Mouse (Mus musculus) heart, postnatal 4 days (tissue): ENCODE results near the gene Acsl1. TPM values are rescaled to one million over a fixed set of nuclear protein-coding genes. Genes with fewer than 3 reads are reported as not detected.
A peak's percentile ranks its signal among the peaks of the same experiment; 100 is the strongest.

Source experiments
- DNase-seq: peaks from one replicate; pipeline ENCODE4 v3.0.0; 2021
- total RNA-seq, 2 experiments: library from RNA; stranded (reverse); gene quantifications; 2 replicates each; pipeline ENCODE4 v1.2.3; 2021

Acsl1 gene
- total RNA-seq, 2 experiments from 2014 or later, result 639 to 652 TPM

DNA sequence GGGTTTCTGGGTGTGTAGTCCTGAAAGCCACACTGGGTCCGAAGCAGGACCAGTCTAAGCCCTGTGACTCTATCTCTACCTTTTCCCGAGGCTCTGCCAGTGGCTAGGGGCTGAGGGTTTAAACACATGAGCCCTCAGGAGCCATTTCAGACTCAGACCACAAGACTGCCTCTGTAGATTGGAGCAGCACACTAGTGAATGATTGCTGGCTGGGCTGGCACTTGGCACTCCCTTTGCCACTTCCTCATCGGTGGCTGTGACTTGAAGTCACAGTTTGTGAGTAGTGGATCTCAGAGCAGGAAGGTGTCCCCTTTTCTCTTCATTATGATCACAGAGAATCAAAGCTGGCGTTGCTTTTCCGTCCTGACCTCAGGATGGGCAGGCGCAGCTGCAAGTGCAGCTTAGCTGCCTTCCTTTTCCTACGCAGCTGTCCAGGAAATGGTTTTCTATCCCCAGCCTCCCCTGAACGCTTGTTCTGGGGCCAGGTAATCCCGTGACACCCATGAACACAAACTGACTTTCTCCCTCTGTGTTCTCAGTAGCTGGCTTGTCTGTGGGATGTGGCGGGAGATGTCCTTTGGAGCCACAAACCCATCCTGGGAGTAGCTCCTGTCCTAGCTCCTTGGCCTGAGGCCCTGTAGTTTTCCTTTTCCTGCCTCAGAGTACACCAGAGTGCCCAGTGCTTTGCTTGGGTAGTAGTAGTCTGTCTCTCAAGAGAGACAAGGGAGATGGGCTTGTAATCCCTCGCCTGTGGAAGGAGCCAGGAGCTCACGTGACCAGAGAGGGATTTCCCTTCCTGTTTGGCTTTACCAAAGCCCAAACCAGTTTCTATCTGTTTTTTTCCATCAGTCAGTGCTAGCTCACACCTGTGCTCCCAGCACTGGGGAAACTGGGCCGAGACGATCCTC lies 37.9 kb downstream of the Acsl1 start:
- no peak for DNase-seq

- DNase-seq, result no peak
These were observed 38.6 kb downstream of the Acsl1 start for GRCm38 (mm10) chr8:46509474-46509873.

GRCm38 (mm10) chr8:46511336-46511735 lies 40.5 kb downstream of the Acsl1 start:
- DNase-seq, result no peak

DNA sequence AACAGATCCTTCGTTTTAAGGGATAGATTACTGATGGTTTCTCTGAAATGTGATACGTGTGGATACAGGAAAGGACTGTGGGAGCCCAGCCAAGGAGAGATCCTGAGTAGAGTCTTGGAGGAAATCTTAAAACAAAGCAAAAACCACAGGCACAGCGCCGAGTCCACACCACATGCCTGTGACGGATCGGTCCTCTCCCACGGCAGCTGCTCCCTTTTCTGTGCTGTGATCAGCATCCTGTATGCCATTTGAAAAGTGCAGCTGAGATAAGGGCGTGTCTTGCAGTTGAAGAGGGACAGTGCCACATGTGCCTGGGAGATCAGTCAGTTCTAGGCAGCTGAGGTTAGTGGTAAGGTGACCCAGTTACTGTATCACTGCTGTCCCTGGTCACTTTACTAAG lies 41.7 kb downstream of the Acsl1 start:
- DNase-seq, result peak; percentile 44

GRCm38 (mm10) chr8:46514027-46514426 lies 43.2 kb downstream of the Acsl1 start:
- no peak for DNase-seq

- no peak for DNase-seq
These were observed 49.8 kb downstream of the Acsl1 start for GRCm38 (mm10) chr8:46520667-46521066.

DNA sequence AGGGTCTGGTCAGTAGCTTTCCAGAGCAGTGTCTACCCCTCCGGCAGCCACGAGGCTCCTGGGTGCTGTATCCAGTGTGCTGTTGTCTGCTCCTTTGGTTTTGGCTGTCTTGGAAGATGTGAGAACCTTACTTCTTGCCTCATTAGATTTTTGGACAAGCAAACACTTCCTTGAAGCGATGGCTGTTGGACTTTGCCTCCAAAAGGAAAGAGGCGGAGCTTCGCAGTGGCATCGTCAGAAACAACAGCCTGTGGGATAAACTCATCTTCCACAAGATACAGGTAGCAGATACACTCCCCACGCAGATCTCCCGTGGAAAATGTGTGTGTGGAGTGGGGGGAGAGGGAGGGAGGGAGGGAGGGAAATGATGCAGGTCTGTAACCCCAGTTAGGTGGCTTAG lies 55.3 kb downstream of the Acsl1 start:
- no peak for DNase-seq

DNA sequence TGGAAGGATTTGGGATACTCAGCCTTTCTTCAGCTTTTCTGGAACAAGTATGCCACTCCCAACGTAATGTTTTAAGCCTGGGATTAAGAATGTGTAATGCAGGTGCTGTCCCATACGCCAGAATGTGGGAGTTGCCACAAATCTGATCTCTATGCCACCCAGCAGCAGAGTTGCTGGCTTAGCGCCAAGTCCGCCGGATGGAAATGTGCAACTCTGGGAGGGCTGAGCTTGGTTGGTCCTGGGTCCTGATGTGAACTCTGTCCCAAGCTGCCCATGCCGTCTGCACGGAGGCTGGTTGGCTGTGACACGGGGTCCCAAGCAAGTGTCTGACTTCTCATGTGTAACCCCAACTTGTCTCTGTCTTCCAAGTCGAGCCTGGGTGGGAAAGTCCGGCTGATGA lies 56.0 kb downstream of the Acsl1 start:
- peak; percentile 32 for DNase-seq

DNA sequence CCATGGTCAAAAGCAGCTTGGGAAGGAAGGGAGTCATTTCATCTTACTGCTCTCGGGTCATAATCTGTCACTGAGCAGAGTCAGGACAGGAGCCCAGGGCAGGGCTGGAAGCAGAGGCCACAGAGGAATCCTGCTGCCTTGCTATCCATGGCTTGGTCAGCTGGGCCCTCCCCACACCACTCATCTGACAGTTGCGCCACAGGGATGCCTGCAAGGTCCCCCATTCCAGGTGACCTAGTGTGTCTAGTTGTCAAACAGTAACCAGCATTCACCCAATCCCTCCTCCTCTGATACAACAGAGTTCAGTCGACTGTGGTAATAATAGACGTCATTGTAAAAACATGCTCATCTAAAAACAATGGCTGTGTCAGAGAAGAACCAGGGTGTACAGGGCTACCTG lies 58.7 kb downstream of the Acsl1 start:
- no peak for DNase-seq

- no peak for DNase-seq
These were observed 59.7 kb downstream of the Acsl1 start for GRCm38 (mm10) chr8:46530541-46530940.

- no peak for DNase-seq
These were observed 63.1 kb downstream of the Acsl1 start for GRCm38 (mm10) chr8:46533926-46534325.

DNA sequence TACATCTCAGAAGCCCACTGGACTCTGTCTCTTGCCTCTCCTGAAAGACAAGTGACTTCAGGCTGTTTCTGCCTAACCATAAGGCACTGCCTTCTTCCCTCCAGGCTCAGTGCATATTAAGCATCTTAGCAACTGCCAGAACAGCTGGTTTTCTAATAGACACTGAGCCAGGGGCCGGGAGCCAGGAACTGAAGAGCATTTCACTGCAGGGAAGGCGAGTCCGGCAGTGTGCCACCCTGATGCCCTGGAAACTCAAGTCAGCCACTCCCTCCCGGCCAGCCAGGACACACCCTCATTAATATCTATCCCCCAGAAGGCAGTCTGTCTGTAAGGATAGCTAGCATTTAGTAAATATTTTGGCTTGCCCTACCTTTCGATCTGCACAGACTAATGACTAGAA lies 68.9 kb downstream of the Acsl1 start:
- peak; percentile 79 for DNase-seq

DNA sequence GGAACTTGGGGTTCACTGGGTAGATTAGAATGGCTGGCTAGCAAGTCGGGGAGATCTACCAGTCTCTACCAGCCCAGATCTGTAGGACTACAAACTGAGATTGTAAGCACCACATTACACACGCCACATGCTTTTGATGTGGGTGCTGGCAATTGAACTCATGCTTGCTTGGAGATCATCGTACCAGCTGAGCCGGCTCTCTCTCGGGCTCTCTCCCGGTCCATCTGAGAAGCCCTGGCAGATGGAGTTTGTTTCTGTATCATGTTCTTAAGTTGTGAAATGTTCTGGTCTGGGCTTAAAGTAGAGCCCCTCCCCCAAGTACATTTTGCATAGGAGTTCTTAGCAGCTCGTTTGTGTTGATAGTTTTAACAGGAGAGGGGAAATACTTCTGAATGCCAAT lies 72.4 kb downstream of the Acsl1 start:
- DNase-seq, result no peak

DNA sequence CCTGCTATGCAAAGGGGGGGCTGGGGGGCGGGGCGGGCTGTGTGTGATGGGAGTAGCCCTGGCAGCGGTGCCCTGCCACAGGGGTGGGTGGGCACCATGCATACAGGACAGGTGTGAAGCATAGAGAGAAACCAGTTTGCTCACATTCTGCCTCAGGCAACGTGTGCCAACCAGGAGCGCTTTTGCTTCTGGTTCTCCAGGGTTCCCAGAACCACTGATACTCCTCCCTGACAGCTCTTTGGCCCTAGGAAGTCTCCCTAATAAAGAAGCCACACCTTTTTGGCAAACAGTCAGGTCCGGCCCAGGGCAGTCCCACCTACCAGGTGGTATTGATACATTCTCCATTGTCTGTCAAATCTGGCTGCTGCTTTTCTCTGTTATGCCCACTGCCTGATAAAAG lies 72.8 kb downstream of the Acsl1 start:
- DNase-seq, result no peak

DNA sequence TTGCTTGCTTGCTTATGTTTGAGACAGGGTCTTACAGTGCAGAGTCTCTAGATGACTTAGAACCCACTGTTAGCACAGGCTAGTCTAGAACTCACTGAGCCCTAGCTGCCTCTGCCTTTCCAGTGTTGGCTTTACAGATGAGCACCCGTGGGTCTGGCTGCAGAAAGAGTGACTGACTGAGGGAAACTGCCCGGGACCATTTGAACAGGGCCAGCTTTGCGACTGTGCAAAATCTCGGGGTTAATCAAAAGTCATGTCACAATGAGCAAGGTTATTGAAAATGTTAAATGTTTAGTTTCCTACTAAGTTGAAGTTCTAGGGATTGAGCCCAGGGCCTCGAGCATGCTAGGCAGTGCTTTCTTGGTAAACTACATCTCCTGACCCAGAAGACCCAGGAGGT lies 75.0 kb downstream of the Acsl1 start:
- DNase-seq, result no peak

GRCm38 (mm10) chr8:46546431-46547176 lies 75.8 kb downstream of the Acsl1 start:
- peak; percentile 74 for DNase-seq

GRCm38 (mm10) chr8:46547245-46547644 lies 76.4 kb downstream of the Acsl1 start:
- peak; percentile 69 for DNase-seq

GRCm38 (mm10) chr8:46550058-46550457 lies 79.2 kb downstream of the Acsl1 start:
- DNase-seq, result no peak

DNA sequence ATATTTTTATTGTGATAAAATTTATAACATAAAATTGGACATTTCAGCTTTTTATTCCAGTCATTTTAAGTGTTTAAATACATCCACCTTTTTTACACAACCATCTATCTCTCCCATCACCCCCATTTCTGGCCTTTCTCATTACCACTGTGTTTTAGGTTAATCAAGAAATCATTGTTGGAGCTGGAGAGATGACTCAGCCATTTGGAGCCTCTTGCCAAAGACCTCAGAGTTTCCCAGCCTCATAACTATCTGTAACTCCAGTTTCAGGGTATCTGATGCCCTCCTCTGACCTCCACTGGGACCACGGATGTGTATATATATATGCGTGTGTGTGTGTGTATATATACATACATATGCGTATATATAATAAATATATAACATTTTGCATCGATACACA lies 80.2 kb downstream of the Acsl1 start:
- DNase-seq, result no peak

DNA sequence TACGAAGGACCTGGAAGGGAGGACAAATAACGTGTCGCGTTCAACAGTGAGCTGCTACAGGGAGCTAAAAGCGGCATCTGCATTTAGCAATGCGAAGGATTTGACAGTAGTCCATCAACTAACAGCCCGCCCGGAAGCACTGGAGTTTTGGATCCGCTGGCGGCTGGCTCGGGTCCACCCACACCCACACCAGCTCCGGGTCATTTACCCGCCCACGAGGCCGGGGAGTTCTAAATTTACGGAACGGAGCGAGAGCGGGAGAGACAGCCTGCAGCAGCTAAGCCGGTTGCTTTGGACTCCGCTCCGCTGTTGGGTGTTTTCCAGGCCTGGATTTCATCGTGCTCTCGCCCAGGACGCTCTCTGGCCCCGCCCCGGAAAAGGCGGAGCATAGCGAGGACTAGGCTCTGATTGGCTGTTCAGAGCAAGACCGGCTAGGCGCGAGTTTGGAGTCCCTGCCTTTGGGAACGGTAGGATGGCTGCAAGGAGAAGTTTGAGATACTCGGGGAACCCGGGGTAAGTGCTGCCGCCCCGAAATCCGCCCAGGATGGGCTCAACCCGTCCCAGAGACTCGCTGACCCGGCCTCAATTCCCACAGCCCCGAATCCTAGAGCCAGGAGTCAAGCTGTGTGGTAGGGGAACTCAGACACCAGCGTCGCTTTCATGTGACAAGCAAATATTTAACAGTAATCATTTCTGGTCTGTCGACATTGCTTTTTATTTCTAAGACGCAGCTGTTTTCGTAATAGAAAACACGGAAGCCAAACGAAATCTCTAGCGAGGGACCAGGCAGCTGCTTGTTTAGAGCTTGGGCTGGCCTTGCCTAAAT lies 81.0 kb downstream of the Acsl1 start, which contains the start of gene Cenpu:
TSS of gene Cenpu (plus strand) at position 414 of the 826 bp plus-strand sequence.
- peak; percentile 100 for DNase-seq

DNA sequence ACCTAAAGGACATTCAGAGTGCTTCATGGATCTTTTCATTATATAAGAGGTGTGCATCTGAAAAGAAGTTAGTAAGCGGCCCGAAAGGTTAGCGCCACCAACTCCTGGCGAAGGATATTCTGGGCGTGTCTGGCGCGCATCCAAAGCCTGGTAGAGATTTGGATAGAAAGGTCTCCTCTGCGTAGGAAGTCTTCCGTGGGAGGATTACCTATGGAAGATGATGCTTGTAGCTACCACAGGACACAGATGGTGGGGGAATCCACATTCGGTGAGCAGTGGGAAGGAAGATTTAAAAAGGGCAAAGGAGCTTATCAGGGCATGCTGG lies 81.6 kb downstream of the Acsl1 start:
- DNase-seq, result peak; percentile 42

DNA sequence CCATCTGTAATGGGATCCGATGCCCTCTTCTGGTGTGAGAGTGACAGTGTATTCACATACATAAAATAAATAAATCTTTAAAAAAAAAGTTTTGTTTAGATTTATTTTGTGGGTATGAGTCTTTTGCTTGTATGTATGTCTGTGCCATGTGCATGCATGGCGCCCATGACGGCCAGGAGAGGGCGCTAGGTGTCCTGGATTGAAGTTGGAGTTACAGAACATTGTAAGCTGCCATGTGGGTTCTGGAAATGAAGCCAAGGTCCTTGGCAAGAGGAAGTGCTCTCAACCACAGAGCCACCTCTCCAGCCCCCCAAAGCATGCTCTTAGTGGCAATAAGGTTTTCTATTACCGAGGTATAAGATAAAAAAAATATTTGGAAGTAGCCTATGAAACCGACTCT lies 88.6 kb downstream of the Acsl1 start:
- peak; percentile 60 for DNase-seq

DNA sequence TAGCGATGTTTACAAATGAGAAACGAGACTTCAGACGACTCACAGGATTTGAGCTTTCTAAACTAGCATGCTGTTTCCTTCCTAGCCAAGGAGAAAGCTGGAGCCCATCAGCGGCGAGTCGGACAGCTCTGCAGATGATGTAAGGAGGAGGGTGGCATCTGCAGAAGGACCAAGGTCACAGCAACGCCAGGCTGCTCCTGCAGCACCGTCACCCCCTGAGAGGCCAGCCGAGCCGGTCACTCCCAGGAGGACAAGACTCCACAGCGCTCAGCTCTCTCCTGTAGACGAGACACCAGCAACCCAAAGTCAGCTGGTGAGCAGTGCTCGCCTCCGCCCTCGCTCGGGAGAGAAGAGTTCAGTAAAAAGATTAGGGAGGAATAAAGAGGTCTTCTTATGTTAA lies 91.5 kb downstream of the Acsl1 start:
- no peak for DNase-seq
